Mouse (Mus musculus) forebrain, embryonic 11.5 days (tissue): ENCODE measurements around the gene Dysf. TPM values are rescaled to one million over a fixed set of nuclear protein-coding genes. Genes with fewer than 3 reads are reported as not detected.

Experiments
- ATAC-seq: fragments of 200-750 bp; cut with Nextera tagmentation; replicated peaks from 2 replicates; pipeline ENCODE4 v1.8.0; 2017; ENCODE audit warnings: moderate TSS enrichment; ENCODE audit not compliant: low FRiP score
- DNase-seq: peaks from one replicate; pipeline ENCODE4 v3.0.0-alpha.2; 2017; ENCODE audit warnings: low spot score
- H3K27ac ChIP-seq: fragments of 300-500 bp; sonication (generic); 2 replicates; pipeline ENCODE4 v1.5.1; 2014; ENCODE audit warnings: low read depth, low read length
- H3K27me3 ChIP-seq: fragments of 300-500 bp; sonication (generic); 2 replicates; pipeline ENCODE4 v1.6.1; 2014; ENCODE audit warnings: mild to moderate bottlenecking, low read length, mixed read lengths; ENCODE audit not compliant: control insufficient read depth, insufficient read depth
- H3K36me3 ChIP-seq: fragments of 300-500 bp; sonication (generic); 2 replicates; pipeline ENCODE4 v1.6.1; 2014; ENCODE audit warnings: mild to moderate bottlenecking, low read length, moderate library complexity, mixed read lengths; ENCODE audit not compliant: control insufficient read depth, insufficient read depth
- H3K4me1 ChIP-seq: fragments of 300-500 bp; sonication (generic); replicated peaks from 2 replicates; pipeline ENCODE4 v1.6.1; 2014; ENCODE audit warnings: low read length, mixed read lengths; ENCODE audit not compliant: control insufficient read depth, insufficient read depth
- H3K4me2 ChIP-seq: fragments of 300-500 bp; sonication (generic); 2 replicates; pipeline ENCODE4 v1.6.1; 2014; ENCODE audit warnings: low read depth, mild to moderate bottlenecking, low read length, moderate library complexity, mixed read lengths; ENCODE audit not compliant: severe bottlenecking
- H3K4me3 ChIP-seq: fragments of 300-500 bp; sonication (generic); 2 replicates; pipeline ENCODE4 v1.5.1; 2014; ENCODE audit warnings: low read depth, low read length
- H3K9ac ChIP-seq: fragments of 300-500 bp; sonication (generic); 2 replicates; pipeline ENCODE4 v1.6.1; 2014; ENCODE audit warnings: low read length
- H3K9me3 ChIP-seq: fragments of 300-500 bp; sonication (generic); 2 replicates; pipeline ENCODE4 v1.6.1; 2016; ENCODE audit warnings: low read length, mixed read lengths; ENCODE audit not compliant: control insufficient read depth
- WGBS: fragments of 180-500 bp; shearing (Covaris S2); extraction: QIAGEN DNeasy Blood & Tissue Kit; methylation state at CpG from one replicate; pipeline ENCODE4 v1.1.7; 2014; 5-methylcytosine and 5-hydroxymethylcytosine counted together
- polyA plus RNA-seq: library from polyadenylated mRNA; unstranded; fragments of >200 nt; fragmentation: Nextera tagmentation; extraction: Ambion mirVana; gene quantifications from 2 replicates; pipeline ENCODE4 v1.2.1, GENCODE M21; 2014

The Dysf gene
- polyA plus RNA-seq, 1 experiment from 2014 or later = 3.4 TPM

DNA sequence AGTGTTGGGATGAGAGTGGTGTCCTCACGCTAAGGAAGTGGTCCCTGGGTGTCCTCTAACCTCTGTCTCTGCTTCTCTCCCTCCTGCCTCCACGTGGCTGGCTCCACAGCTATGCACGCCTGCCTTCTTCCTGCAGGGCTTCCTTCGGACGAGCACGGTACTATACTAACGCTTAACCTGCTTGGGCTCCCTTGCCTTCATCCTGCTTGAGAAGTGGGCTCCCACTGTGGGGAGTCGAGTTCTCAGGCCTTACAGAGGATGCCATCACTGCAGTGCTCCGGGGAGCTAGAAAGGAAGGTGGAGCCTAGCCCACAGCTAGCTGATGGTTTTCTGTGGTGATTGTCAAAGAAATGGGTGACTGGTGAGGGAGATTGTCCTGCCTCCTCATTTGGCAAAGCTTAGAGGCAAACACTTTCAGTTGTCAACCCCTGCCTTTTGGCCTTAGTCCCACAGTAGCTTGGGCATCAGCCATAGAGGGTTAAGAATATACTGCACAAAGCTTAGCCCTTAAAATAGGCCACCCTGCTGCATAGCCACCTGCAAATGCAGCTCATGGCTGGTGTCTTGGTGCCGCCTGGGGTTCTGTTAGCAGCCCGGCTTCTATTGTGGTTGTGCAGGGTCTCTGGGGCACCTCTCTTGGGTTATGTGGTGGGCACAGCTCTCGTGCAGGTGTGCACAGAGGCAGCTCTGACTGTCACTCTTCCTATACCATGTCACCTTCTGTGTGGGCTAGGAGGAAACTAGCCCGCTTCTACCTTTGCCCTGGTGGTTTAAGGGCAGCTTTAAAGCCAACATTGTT is 139.0 kb downstream of the Dysf start:
- Histone ChIP-seq H3K27ac (no peak overlapping the region), H3K9ac (no peak overlapping the region), H3K36me3 (no peaks in the 10 kb centered on the region), H3K4me3 (no peak overlapping the region), H3K27me3 (no peaks in the 10 kb centered on the region), H3K4me1 (no peaks in the 10 kb centered on the region), H3K9me3 (no peaks in the 10 kb centered on the region), H3K4me2 (no peak overlapping the region)
- ATAC-seq = no peak
- DNase-seq = no peak
- WGBS = 84% methylated on average over 13 of the region's 13 CpGs

DNA sequence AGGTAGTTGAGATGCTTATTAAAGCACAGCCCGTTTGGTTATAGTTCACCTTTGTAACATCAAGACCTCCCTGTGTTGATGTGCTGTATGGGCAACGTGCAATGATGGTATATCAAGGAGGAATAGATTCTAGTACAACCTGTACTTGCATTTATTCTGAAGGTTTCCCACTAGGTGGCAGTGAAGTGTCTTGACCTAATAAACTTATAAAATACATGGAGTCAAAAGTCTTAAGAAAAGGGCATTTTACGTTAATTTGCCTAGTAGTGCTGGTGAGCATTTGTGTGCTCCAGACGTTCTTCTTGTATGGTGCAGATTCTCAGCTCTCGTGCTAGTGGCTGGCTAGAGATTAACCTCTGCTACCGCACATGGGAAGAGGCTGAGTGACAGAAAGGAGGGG is 140.1 kb downstream of the Dysf start:
- no peaks in the 10 kb centered on the region for H3K4me1 ChIP-seq
- H3K27ac ChIP-seq = no peak overlapping the region
- ATAC-seq (no peak), DNase-seq (no peak)
- no peaks in the 10 kb centered on the region for H3K36me3 ChIP-seq
- WGBS = 77% methylated on average over 6 of the region's 6 CpGs
- H3K9ac ChIP-seq = no peak overlapping the region
- H3K4me3 ChIP-seq = no peak overlapping the region
- H3K9me3 ChIP-seq = no peaks in the 10 kb centered on the region
- H3K4me2 ChIP-seq = no peak overlapping the region
- H3K27me3 ChIP-seq = no peaks in the 10 kb centered on the region

DNA sequence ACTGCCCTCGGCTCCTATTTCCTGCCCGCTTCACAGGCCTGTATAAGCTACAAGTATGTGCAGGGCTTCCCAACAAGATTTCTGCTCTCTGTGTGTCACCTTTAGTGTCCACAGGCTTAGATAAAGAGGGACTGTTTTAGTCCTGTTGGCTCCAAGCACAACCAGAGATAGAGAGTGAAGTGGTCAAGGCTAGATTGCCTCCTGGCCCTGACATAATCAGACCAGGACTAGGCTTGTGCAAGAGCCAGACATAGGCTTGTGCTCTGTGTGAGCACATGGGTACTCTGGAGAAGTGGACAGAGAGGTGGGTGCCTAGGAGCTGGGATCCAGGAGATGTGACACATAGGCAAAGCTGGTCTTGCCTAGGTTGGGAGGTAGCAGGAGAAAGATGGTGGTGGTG is 146.1 kb downstream of the Dysf start:
- H3K4me3 ChIP-seq = no peak overlapping the region
- H3K9me3 ChIP-seq = no peaks in the 10 kb centered on the region
- H3K27ac ChIP-seq = no peak overlapping the region
- ATAC-seq = no peak
- WGBS = 85% methylated on average over 2 of the region's 2 CpGs
- no peak for DNase-seq
- no peak overlapping the region for H3K4me2 ChIP-seq
- no peaks in the 10 kb centered on the region for H3K36me3 ChIP-seq
- no peak overlapping the region for H3K9ac ChIP-seq
- H3K27me3 ChIP-seq = no peaks in the 10 kb centered on the region
- H3K4me1 ChIP-seq = no peaks in the 10 kb centered on the region

DNA sequence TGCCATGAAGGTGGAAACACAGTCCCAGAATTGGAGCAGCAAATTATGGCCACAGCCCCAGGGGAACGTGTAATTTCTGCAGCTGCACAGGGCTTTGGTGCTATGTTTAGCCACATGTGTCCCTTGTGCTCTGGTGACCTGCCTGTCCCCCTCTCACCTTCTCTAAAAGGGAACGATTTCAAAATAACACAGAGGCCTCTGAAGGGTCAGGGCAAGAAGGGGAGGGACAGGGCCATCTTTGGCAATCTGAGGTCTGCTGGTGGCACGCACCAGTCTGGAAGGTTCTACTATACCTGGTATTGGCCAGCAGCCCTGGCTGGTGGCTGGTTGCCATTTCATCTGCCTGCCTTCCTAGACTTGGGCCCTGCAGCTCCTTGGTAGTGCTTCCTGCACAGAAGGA is 147.4 kb downstream of the Dysf start:
- no peak for DNase-seq
- 85% methylated on average over 3 of the region's 3 CpGs for WGBS
- no peak overlapping the region for H3K27ac ChIP-seq

DNA sequence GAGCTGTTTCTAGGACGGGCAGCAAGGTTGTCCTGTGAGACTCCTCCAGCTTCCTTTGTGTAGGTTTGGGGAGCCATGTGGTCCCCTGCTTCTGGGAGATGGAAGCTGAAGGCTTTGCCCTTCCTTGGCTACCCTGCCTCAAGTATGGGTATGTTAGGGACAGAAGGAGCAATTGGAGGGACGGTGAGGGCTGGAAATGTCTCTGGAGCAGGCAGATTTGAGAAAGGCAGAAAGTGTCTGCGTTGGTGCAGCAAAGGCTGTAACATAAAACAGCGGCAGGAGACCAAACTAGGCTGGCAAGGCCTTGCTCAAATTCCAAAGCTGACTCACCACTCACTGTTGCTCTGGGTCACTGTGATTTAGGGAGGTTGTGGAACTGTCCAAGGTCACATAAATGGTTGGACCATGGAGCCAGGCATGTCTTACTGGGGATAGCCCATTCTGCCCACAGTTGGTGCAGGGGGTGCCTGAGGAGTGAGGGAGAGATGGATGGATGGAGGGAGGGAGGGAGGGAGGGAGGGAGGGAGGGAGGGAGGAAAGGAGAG is 148.2 kb downstream of the Dysf start:
- no peak overlapping the region for H3K4me2 ChIP-seq
- H3K9me3 ChIP-seq = no peaks in the 10 kb centered on the region
- no peak overlapping the region for H3K9ac ChIP-seq
- H3K27me3 ChIP-seq = no peaks in the 10 kb centered on the region
- no peak overlapping the region for H3K27ac ChIP-seq
- H3K4me1 ChIP-seq = no peaks in the 10 kb centered on the region
- no peak overlapping the region for H3K4me3 ChIP-seq
- ATAC-seq = no peak
- DNase-seq = no peak
- no peaks in the 10 kb centered on the region for H3K36me3 ChIP-seq
- 83% methylated on average over 4 of the region's 4 CpGs for WGBS

More for the DNA sequence above, 147.4 kb downstream of the Dysf start:
- Histone ChIP-seq H3K9ac (no peak overlapping the region), H3K4me1 (no peaks in the 10 kb centered on the region), H3K4me2 (no peak overlapping the region), H3K9me3 (no peaks in the 10 kb centered on the region), H3K36me3 (no peaks in the 10 kb centered on the region), H3K4me3 (no peak overlapping the region), H3K27me3 (no peaks in the 10 kb centered on the region)
- ATAC-seq = no peak

DNA sequence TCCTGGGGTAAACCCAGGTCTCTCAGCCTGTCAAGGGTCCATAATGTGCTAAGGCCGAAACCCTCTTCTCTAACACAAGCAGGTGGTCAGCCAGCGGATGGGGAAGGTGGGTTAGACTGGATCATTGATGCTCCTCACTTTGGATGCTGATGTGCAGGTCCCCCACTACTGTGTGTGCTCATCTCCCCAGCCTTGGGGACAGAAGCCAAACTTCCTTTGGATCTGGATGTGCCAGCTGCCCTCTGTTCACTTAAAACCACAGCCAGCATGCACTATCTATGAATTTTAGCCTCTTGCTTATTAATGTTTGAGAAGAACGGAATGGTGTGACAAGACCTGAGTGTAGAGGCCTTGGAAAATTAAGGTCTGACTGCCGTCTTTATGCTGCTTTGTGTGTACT is 150.7 kb downstream of the Dysf start:
- H3K27ac ChIP-seq = no peak overlapping the region
- H3K4me3 ChIP-seq = no peak overlapping the region
- no peaks in the 10 kb centered on the region for H3K9me3 ChIP-seq
- ATAC-seq = no peak
- no peak overlapping the region for H3K4me2 ChIP-seq
- no peaks in the 10 kb centered on the region for H3K4me1 ChIP-seq
- no peaks in the 10 kb centered on the region for H3K36me3 ChIP-seq
- no peaks in the 10 kb centered on the region for H3K27me3 ChIP-seq
- WGBS = 86% methylated on average over 4 of the region's 4 CpGs
- H3K9ac ChIP-seq = no peak overlapping the region
- DNase-seq = no peak

DNA sequence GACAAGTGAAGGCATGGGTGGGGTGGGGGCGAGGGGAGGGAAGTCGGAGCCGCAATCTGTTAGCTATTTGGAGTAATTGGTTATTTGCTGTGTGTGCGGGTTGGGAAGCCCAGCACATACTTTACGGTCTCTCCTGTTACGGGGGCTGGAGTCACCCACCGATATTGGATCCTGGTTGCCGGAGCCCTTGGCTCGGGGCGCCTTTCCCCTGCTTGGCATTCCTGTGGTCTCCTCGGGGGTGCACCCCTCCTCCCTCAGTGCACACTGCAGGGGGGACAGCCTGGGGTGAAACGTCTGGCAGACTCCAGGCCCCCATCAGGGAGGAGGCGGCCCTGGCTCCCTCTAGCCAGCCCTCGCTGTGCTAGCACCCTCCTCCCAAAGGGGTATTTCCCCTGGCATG is 159.2 kb downstream of the Dysf start:
- no peak for ATAC-seq
- no peak overlapping the region for H3K27ac ChIP-seq
- H3K4me1 ChIP-seq = no peaks in the 10 kb centered on the region
- H3K4me2 ChIP-seq = no peak overlapping the region
- no peak overlapping the region for H3K9ac ChIP-seq
- H3K36me3 ChIP-seq = no peaks in the 10 kb centered on the region
- 78% methylated on average over 14 of the region's 14 CpGs for WGBS
- H3K27me3 ChIP-seq = no peaks in the 10 kb centered on the region
- DNase-seq = no peak
- H3K9me3 ChIP-seq = no peaks in the 10 kb centered on the region
- H3K4me3 ChIP-seq = no peak overlapping the region

DNA sequence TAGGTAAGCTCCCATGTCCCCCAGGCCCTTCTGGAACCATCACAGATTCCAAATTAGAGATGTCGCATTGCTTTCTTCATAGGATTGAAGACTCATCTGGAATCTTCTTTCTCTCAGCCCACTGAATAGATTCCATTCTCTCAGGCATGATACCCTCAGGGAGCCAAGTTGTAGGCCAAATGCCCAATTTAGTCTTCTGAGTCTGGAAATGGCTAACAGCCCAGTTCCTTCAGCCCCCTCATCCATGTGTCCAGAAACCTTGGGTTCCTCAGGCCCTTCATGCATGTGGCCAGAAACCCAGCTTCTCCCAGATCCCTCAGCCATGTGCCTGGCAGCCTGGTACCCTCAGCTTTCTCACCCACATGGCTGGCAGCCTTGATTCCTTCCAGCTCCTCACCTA is 160.2 kb downstream of the Dysf start:
- H3K4me2 ChIP-seq = no peak overlapping the region
- no peak overlapping the region for H3K27ac ChIP-seq
- DNase-seq (no peak), ATAC-seq (no peak)
- H3K9ac ChIP-seq = no peak overlapping the region
- 97% methylated on average over 1 of the region's 1 CpGs for WGBS
- H3K36me3 ChIP-seq = no peaks in the 10 kb centered on the region
- no peak overlapping the region for H3K4me3 ChIP-seq
- H3K9me3 ChIP-seq = no peaks in the 10 kb centered on the region
- no peaks in the 10 kb centered on the region for H3K27me3 ChIP-seq
- no peaks in the 10 kb centered on the region for H3K4me1 ChIP-seq

DNA sequence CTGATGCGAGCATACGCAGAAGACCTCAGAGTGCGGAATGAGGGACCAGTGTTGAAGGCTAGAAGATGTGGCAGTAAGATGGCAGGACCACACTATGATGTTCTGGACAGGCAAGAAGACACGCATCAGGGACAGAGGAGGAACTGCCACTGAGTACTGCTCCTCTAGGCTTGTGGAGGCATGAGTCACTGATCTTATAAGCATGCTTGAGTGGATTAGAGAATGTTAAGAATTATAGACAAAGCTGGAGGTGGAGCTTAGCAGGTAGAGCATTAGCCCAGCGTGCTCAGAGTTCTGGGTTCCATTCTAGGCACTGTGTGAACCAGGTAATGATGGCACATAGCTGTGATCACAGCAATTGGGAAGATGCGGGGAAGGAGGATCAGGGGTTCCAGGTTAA is 165.2 kb downstream of the Dysf start:
- Histone ChIP-seq H3K4me2 (no peak overlapping the region), H3K27me3 (no peaks in the 10 kb centered on the region), H3K9ac (no peak overlapping the region), H3K36me3 (no peaks in the 10 kb centered on the region), H3K4me1 (no peaks in the 10 kb centered on the region), H3K27ac (no peak overlapping the region), H3K9me3 (no peaks in the 10 kb centered on the region), H3K4me3 (no peak overlapping the region)
- WGBS = 91% methylated on average over 6 of the region's 6 CpGs
- DNase-seq (no peak), ATAC-seq (no peak)
